Comparison of ENCODE assay signal across 8 mouse cellular contexts in genomic region chr2:179977344-179978025, GRCm38 (mm10). TPM values are rescaled to one million over a fixed set of nuclear protein-coding genes. Genes with fewer than 3 reads are reported as not detected.
DNase-seq lines count a peak whose midpoint lies in the region; ATAC-seq and TF ChIP-seq lines count a peak whose summit lies in the region.

No protein-coding gene starts in this region.

- DNase-seq in frontal cortex, postnatal 14 days (ENCODE audit: low spot score in 2 of 2) = no peak
- DNase-seq in lung, postnatal 0 days (ENCODE audit: low spot score) = peak; percentile 32
- no peak for DNase-seq in lung, postnatal 4 days
- DNase-seq in forebrain, embryonic 14.5 days (ENCODE audit: low spot score) = no peak
- no peak for DNase-seq in gastrocnemius, adult 8-10 months (ENCODE audit: low spot score in 2 of 2)
- no peak for DNase-seq in urinary bladder, postnatal 10 days (ENCODE audit: low spot score)

- peaks cover 16% of the 10 kb centered on the region for H3K4me1 ChIP-seq in lung, postnatal 0 days (ENCODE audit: insufficient read depth, low read depth, low read length)
- H3K4me1 ChIP-seq in forebrain, embryonic 14.5 days (ENCODE audit: control insufficient read depth, insufficient read depth, low read length) = peaks cover 28% of the 10 kb centered on the region
- H3K4me1 ChIP-seq in liver, embryonic 12.5 days = peaks cover 41% of the 10 kb centered on the region

- no peaks in the 10 kb centered on the region for H3K36me3 ChIP-seq in lung, postnatal 0 days (ENCODE audit: insufficient read depth, low read length)
- no peaks in the 10 kb centered on the region for H3K36me3 ChIP-seq in forebrain, embryonic 14.5 days (ENCODE audit: control insufficient read depth, insufficient read depth, low read length)
- H3K36me3 ChIP-seq in liver, embryonic 12.5 days = no peaks in the 10 kb centered on the region

- 7% methylated on average over 10 of the region's 10 CpGs for WGBS in lung, postnatal 0 days
- 12% methylated on average over 9 of the region's 10 CpGs for WGBS in forebrain, embryonic 14.5 days
- 19% methylated on average over 10 of the region's 10 CpGs for WGBS in liver, embryonic 12.5 days (ENCODE audit: insufficient replicate concordance)

- H3K27ac ChIP-seq in lung, postnatal 0 days (ENCODE audit: low read length) = peak overlapping the region; percentile 99
- H3K27ac ChIP-seq in forebrain, embryonic 14.5 days (ENCODE audit: low read depth, low read length) = no peak overlapping the region; the same call in 1 of the 2 replicates
- peak overlapping the region; percentile 92 for H3K27ac ChIP-seq in liver, embryonic 12.5 days

- peak; percentile 32 for ATAC-seq in frontal cortex, adult (ENCODE audit: low TSS enrichment)
- no peak for ATAC-seq in lung, postnatal 0 days
- ATAC-seq in forebrain, embryonic 14.5 days = no peak
- ATAC-seq in liver, embryonic 12.5 days = no peak

- H3K27me3 ChIP-seq in lung, postnatal 0 days (replicated peaks; ENCODE audit: insufficient read depth, low read length) = no peaks in the 10 kb centered on the region
- H3K27me3 ChIP-seq in forebrain, embryonic 14.5 days (replicated peaks; ENCODE audit: control insufficient read depth, insufficient read depth, low read length) = no peaks in the 10 kb centered on the region
- H3K27me3 ChIP-seq in liver, embryonic 12.5 days (replicated peaks) = no peaks in the 10 kb centered on the region; the same call in 1 of the 2 replicates

- peak overlapping the region; percentile 72 for H3K4me2 ChIP-seq in lung, postnatal 0 days (replicated peaks; ENCODE audit: low read depth, low read length)
- H3K4me2 ChIP-seq in forebrain, embryonic 14.5 days (ENCODE audit: low read length) = peak overlapping the region; percentile 52
- H3K4me2 ChIP-seq in liver, embryonic 12.5 days = peak overlapping the region; percentile 83

- TF ChIP-seq EP300 in lung, postnatal 0 days (IDR thresholded peaks at IDR 0.05) = no peak

- H3K4me3 ChIP-seq in lung, postnatal 0 days (ENCODE audit: low read depth, low read length) = peak overlapping the region; percentile 91
- H3K4me3 ChIP-seq in forebrain, embryonic 14.5 days (ENCODE audit: low read depth, low read length) = peak overlapping the region; percentile 84
- peak overlapping the region; percentile 81 for H3K4me3 ChIP-seq in liver, embryonic 12.5 days

- no peaks in the 10 kb centered on the region for H3K9me3 ChIP-seq in lung, postnatal 0 days (ENCODE audit: low read length)
- no peaks in the 10 kb centered on the region for H3K9me3 ChIP-seq in forebrain, embryonic 14.5 days (replicated peaks; ENCODE audit: control insufficient read depth, low read length)
- H3K9me3 ChIP-seq in liver, embryonic 12.5 days (replicated peaks) = no peaks in the 10 kb centered on the region

- peak overlapping the region; percentile 94; the same call in 1 of the 2 replicates for H3K9ac ChIP-seq in lung, postnatal 0 days (replicated peaks; ENCODE audit: low read depth)
- peak overlapping the region; percentile 94 for H3K9ac ChIP-seq in forebrain, embryonic 14.5 days (ENCODE audit: low read length)
- H3K9ac ChIP-seq in liver, embryonic 12.5 days = peak overlapping the region; percentile 90

- TF ChIP-seq CTCF in lung, postnatal 0 days (IDR thresholded peaks at IDR 0.05) = no peak

RNA-seq across cellular contexts. Expression of gene Taf4, which starts 1.0 kb away (rescaled TPM):
- 2.8 and 3.5 TPM in 2 replicates for polyA plus RNA-seq in lung, postnatal 0 days (2015; fragmentation: Nextera tagmentation; extraction: Ambion mirVana)
- 4.3 and 5.8 TPM in 2 replicates for polyA plus RNA-seq in forebrain, embryonic 14.5 days (2014; fragmentation: Nextera tagmentation; extraction: Ambion mirVana)
- 2.2 and 2.6 TPM in 2 replicates for polyA plus RNA-seq in liver, embryonic 12.5 days (2016; fragmentation: Nextera tagmentation; extraction: Ambion mirVana)
- 1 to 10 TPM; 7.2 to 9.6 (median 8.8) TPM for total RNA-seq in gastrocnemius, adult 8-10 months (2022)

RNA-seq across cellular contexts. Expression of gene Lsm14b, which starts 47.3 kb away (rescaled TPM):
- 6.5 and 7.0 TPM in 2 replicates for polyA plus RNA-seq in lung, postnatal 0 days (2015; fragmentation: Nextera tagmentation; extraction: Ambion mirVana)
- polyA plus RNA-seq in forebrain, embryonic 14.5 days (2014; fragmentation: Nextera tagmentation; extraction: Ambion mirVana) = 17.9 and 29.1 TPM in 2 replicates
- 2.4 and 2.7 TPM in 2 replicates for polyA plus RNA-seq in liver, embryonic 12.5 days (2016; fragmentation: Nextera tagmentation; extraction: Ambion mirVana)
- total RNA-seq in gastrocnemius, adult 8-10 months (2022) = 10 to 100 TPM; 48.2 to 51.7 (median 50.2) TPM
